Mouse (Mus musculus) bone marrow, adult 2 months (tissue): ENCODE data around the gene Pfdn2.

Experiments
- CTCF ChIP-seq: fragments of 200-500 bp; IDR thresholded peaks from 2 replicates; pipeline ENCODE4 v1.5.1; 2011; ENCODE audit warnings: low read length, control low read depth; ENCODE audit not compliant: control insufficient read depth, insufficient read depth
- POLR2A ChIP-seq: fragments of 200-500 bp; IDR thresholded peaks from 2 replicates; pipeline ENCODE4 v1.6.1; 2011; ENCODE audit warnings: low read depth, mild to moderate bottlenecking, control low read depth, low read length, borderline replicate concordance; ENCODE audit not compliant: control insufficient read depth

- TF ChIP-seq POLR2A = no peak
- TF ChIP-seq CTCF = no peak
These were observed 24.1 kb upstream of the Pfdn2 start for GRCm38 (mm10) chr1:171321415-171321814.
